Mouse (Mus musculus) forebrain, embryonic 13.5 days (tissue): Measurements from ENCODE around the gene Glod5. TPM values are rescaled to one million over a fixed set of nuclear protein-coding genes. Genes with fewer than 3 reads are reported as not detected.
"Not testable (repeated sequence)": the region's sequence is repeated elsewhere in the genome, so short reads cannot be mapped to it uniquely, and the experiment has no call there.

Experiments used
- ATAC-seq: fragments of 200-750 bp; cut with Nextera tagmentation; 2 replicates; pipeline ENCODE4 v1.8.0; 2017
- H3K27ac ChIP-seq: fragments of 300-500 bp; sonication (generic); 2 replicates; pipeline ENCODE4 v1.5.1; 2015; ENCODE audit warnings: inconsistent platforms, mild to moderate bottlenecking, moderate library complexity
- H3K27me3 ChIP-seq: fragments of 300-500 bp; sonication (generic); 2 replicates; pipeline ENCODE4 v1.6.1; 2015; ENCODE audit warnings: mild to moderate bottlenecking, inconsistent platforms
- H3K36me3 ChIP-seq: fragments of 300-500 bp; sonication (generic); 2 replicates; pipeline ENCODE4 v1.6.1; 2015; ENCODE audit warnings: mild to moderate bottlenecking, inconsistent platforms; ENCODE audit not compliant: poor library complexity, severe bottlenecking
- H3K4me1 ChIP-seq: fragments of 300-500 bp; sonication (generic); 2 replicates; pipeline ENCODE4 v1.6.1; 2015; ENCODE audit warnings: inconsistent platforms
- H3K4me2 ChIP-seq: fragments of 300-500 bp; sonication (generic); 2 replicates; pipeline ENCODE4 v1.6.1; 2015; ENCODE audit warnings: inconsistent platforms, mild to moderate bottlenecking, moderate library complexity
- H3K4me3 ChIP-seq: fragments of 300-500 bp; sonication (generic); 2 replicates; pipeline ENCODE4 v1.5.1; 2015; ENCODE audit warnings: mild to moderate bottlenecking, inconsistent platforms
- H3K9ac ChIP-seq: fragments of 300-500 bp; sonication (generic); 2 replicates; pipeline ENCODE4 v1.6.1; 2015; ENCODE audit warnings: mild to moderate bottlenecking, inconsistent platforms
- H3K9me3 ChIP-seq: fragments of 300-500 bp; sonication (generic); replicated peaks from 2 replicates; pipeline ENCODE4 v1.6.1; 2016; ENCODE audit warnings: inconsistent platforms
- WGBS: fragments of 180-500 bp; shearing (Covaris S2); methylation state at CpG from one replicate; pipeline ENCODE4 v1.1.7; 2015; 5-methylcytosine and 5-hydroxymethylcytosine counted together
- polyA plus RNA-seq: library from polyadenylated mRNA; unstranded; fragments of >200 nt; fragmentation: Nextera tagmentation; extraction: Ambion mirVana; gene quantifications from 2 replicates; pipeline ENCODE4 v1.2.1, GENCODE M21; 2015

Gene Glod5
- polyA plus RNA-seq = not detected in 2 replicates

DNA sequence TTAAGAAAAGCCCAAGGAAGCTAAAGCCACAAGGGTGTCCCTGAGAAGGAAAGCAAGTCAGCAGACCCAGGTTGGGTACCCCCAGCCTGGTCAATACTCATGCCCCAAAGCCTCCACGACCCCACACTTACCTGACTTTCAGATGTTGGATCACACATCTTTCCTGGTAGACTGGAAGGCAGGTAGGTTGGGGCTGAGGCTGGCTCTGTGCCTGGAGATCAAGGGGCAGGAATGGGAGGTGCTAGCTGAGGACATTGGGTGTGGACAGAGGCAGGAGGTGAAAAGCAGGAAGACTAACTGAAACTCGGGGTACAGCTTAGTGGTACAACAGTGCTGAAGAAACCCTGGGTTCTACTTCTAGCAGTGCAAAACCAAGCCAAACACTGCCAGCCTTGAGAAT lies at the start of gene Glod5:
Gene Glod5 (minus strand): TSS at position 207 of the 400 bp plus-strand sequence.
- Histone ChIP-seq H3K27me3 (no peaks in the 10 kb centered on the region), H3K4me1 (no peaks in the 10 kb centered on the region), H3K4me2 (no peak within 1 kb of the TSS), H3K27ac (no peak within 1 kb of the TSS), H3K36me3 (no peaks in the 10 kb centered on the region), H3K9me3 (no peaks in the 10 kb centered on the region), H3K4me3 (no peak within 1 kb of the TSS), H3K9ac (no peak within 1 kb of the TSS)
- WGBS = 73% methylated on average over 2 of the region's 2 CpGs
- no peak for ATAC-seq

DNA sequence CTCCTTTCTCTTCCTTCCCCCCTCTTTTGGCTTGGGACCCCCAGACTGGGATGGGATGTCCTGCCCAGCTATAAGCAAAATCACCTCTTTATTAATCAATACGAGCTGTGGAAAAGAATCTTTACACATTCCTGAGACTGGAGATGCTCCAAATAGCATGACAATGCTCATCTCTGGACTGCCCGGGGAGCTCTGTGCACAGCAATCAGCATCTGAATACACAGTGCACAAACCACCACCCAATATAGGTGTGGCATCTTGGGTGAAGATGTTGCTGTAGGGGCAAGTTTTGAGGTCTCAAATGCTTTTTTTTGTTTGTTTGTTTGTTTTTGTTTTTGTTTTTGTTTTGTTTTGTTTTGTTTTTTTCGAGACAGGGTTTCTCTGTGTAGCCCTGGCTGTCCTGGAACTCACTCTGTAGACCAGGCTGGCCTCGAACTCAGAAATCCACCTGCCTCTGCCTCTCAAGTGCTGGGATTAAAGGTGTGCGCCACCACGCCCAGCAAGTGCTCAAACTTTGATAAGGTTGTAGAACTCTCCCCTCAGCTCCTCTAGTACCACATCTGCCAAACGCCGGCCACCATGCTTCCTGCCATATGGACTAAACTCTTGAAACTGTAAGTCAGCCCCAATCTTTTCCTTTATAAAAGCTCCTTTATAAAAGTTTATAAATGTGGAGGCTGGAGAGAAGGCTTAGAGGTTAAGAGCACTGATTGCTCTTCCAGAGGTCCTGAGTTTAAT lies 32.9 kb upstream of the Glod5 start:
- not testable (repeated sequence) for H3K4me1 ChIP-seq, H3K9ac ChIP-seq, H3K36me3 ChIP-seq, H3K27ac ChIP-seq, H3K9me3 ChIP-seq, H3K4me3 ChIP-seq, H3K4me2 ChIP-seq, H3K27me3 ChIP-seq, ATAC-seq
- WGBS = 83% methylated on average over 8 of the region's 8 CpGs

DNA sequence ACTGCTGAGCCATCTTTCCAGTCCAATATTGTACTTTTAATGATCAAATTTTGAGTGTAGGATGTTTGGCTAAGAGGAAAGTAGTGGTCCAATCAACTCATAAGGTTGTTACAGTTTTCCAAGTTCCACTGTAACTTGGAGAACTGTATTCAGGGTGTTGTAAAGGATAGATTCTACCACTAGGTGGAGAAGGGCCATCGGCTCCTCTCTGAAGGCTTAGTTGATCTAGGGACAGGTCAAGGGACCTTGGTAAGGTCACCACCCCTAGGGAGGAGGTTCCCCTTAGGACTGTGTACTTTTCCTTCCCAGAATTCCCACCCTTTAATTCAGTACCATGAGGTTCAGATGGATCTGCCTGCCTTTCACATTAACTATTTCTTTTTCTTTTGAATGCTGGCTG lies 14.7 kb upstream of the Glod5 start:
- WGBS = 94% methylated on average over 1 of the region's 1 CpGs

DNA sequence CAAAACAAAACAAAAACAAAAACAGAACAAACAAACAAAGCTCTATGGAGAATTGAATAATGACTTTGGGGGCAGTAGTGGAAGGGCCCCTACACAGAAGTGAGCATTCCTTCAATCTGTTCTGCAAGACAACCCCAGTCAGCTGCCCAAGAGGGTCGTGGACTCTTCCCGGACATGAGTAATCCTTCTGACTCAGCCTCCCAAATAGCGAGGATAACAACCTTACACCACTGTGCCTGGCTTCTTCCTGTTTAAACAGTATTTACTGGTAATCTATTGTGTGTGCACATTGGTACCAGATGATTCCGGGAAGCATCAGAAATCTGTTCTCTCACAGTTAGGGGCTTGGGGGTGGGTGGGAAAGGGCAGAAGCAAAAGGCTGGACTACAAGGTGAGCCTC lies 8.5 kb upstream of the Glod5 start:
- Histone ChIP-seq H3K9me3 (no peaks in the 10 kb centered on the region), H3K9ac (no peak overlapping the region), H3K4me1 (no peaks in the 10 kb centered on the region), H3K36me3 (no peaks in the 10 kb centered on the region), H3K27me3 (no peaks in the 10 kb centered on the region), H3K4me2 (no peak overlapping the region), H3K27ac (no peak overlapping the region), H3K4me3 (no peak overlapping the region)
- WGBS = 84% methylated on average over 4 of the region's 4 CpGs
- ATAC-seq = no peak

More for the DNA sequence above, 14.7 kb upstream of the Glod5 start:
- H3K9ac ChIP-seq = no peak overlapping the region
- H3K4me3 ChIP-seq = no peak overlapping the region
- H3K36me3 ChIP-seq = no peaks in the 10 kb centered on the region
- H3K27ac ChIP-seq = no peak overlapping the region
- H3K27me3 ChIP-seq = no peaks in the 10 kb centered on the region
- H3K4me2 ChIP-seq = no peak overlapping the region
- ATAC-seq = no peak
- H3K9me3 ChIP-seq = no peaks in the 10 kb centered on the region
- no peaks in the 10 kb centered on the region for H3K4me1 ChIP-seq

DNA sequence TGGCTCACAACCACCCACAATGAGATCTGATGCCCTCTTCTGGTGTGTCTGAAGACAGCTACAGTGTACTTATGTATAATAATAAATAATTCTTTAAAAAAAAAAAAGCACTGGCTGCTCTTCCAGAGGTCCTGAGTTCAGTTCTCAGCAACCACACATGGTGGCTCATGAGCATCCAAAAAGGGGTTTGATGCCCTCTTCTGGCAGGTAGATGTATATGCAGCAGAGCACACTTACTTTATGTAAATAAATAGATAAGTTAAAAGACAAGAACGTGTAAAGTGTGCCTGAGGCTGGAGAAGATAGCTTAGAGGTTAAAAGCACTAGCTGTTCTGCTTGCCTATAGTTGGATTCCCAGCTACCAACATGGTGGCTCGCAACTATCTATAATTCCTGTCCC lies 6.5 kb upstream of the Glod5 start:
- no peak overlapping the region for H3K9ac ChIP-seq
- H3K9me3 ChIP-seq = no peaks in the 10 kb centered on the region
- ATAC-seq = no peak
- no peak overlapping the region for H3K4me2 ChIP-seq
- H3K27ac ChIP-seq = no peak overlapping the region
- no peak overlapping the region for H3K4me3 ChIP-seq
- WGBS = 77% methylated on average over 2 of the region's 2 CpGs
- no peaks in the 10 kb centered on the region for H3K36me3 ChIP-seq
- H3K27me3 ChIP-seq = no peaks in the 10 kb centered on the region
- no peaks in the 10 kb centered on the region for H3K4me1 ChIP-seq

DNA sequence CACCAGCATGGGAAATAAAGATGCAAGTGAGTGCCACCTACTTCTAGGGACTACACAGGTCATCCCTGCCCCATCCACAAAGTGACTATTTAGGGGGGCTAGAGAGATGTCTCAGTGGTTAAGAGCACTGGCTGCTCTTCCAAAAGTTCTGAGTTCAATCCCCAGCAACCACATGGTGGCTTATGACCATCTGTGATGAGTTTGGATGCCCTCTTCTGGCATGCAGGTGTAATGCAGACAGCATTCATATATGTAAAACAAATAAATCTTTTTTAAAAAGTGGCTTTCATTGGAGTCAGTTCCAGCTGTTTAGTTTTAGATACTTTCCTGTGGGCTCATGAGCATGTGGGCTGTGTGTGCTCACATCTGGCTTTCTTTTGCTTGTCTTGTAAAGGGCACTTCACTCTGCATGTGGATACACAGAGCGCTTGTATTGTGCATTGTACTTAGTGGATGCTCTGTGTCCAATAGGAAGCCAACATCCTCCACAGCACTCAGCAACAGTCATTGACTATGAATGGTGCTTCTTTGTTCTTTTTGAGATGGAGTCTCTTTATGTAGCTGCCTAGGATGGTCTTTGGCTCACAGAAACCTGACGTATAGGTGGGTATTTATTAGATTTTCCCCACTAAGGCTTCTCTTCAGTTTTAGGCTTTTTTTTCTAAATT lies 2.0 kb upstream of the Glod5 start:
- no peak for ATAC-seq
- H3K9ac ChIP-seq = no peak overlapping the region
- H3K4me1 ChIP-seq = no peaks in the 10 kb centered on the region
- no peak overlapping the region for H3K27ac ChIP-seq
- H3K4me3 ChIP-seq = no peak overlapping the region
- H3K36me3 ChIP-seq = no peaks in the 10 kb centered on the region
- no peaks in the 10 kb centered on the region for H3K9me3 ChIP-seq
- H3K27me3 ChIP-seq = no peaks in the 10 kb centered on the region
- WGBS = 61% methylated on average over 2 of the region's 2 CpGs
- no peak overlapping the region for H3K4me2 ChIP-seq

DNA sequence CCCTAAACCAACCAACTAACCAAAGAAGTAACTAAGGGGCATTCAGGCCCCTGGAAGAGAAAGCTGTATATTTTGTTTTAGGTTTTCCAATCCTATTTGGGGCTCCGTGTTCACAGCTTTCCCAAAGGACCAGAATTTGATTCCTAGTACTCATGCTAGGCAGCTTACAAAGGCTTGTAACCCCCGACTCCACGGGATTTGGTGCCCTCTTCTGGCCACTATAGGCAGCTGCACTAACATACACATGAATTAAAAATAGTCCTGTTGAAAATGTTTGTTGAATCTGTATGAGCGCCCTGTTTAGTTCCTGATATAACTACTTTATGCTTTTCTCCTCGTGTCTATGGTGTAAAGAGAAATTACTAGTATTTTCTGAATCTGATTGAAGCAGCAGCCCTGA lies 1.1 kb downstream of the Glod5 start:
- H3K9ac ChIP-seq = no peak overlapping the region
- no peaks in the 10 kb centered on the region for H3K36me3 ChIP-seq
- 16% methylated on average over 5 of the region's 5 CpGs for WGBS
- H3K4me1 ChIP-seq = 0 out of 2 replicates have a peak, but pooled peaks cover 3% of the 10 kb centered on the region
- no peaks in the 10 kb centered on the region for H3K27me3 ChIP-seq
- no peaks in the 10 kb centered on the region for H3K9me3 ChIP-seq
- H3K27ac ChIP-seq = no peak overlapping the region
- no peak overlapping the region for H3K4me2 ChIP-seq
- no peak for ATAC-seq
- no peak overlapping the region for H3K4me3 ChIP-seq

DNA sequence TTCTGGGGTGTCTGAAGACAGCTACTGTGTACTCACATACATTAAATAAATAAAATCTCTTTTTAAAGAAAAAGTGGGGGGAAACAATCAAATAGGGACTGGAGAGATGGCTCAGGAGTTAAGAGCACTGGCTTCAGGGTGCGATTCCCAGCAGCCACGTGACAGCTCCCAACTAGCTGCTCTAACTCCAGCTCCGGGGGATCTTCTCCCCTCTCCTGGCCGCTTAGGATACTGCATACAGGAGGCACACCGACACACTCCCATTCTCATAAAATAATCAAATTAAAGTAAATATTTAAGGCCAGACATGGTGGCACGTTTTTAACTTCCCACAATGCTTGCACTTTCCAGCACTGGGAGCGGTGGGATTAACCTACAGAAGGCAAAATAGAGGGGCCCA lies 2.6 kb downstream of the Glod5 start:
- not testable (repeated sequence) for H3K36me3 ChIP-seq, H3K27me3 ChIP-seq, H3K9ac ChIP-seq, H3K4me2 ChIP-seq, ATAC-seq, H3K4me1 ChIP-seq, H3K27ac ChIP-seq, H3K9me3 ChIP-seq, H3K4me3 ChIP-seq
- WGBS = 37% methylated on average over 7 of the region's 7 CpGs

DNA sequence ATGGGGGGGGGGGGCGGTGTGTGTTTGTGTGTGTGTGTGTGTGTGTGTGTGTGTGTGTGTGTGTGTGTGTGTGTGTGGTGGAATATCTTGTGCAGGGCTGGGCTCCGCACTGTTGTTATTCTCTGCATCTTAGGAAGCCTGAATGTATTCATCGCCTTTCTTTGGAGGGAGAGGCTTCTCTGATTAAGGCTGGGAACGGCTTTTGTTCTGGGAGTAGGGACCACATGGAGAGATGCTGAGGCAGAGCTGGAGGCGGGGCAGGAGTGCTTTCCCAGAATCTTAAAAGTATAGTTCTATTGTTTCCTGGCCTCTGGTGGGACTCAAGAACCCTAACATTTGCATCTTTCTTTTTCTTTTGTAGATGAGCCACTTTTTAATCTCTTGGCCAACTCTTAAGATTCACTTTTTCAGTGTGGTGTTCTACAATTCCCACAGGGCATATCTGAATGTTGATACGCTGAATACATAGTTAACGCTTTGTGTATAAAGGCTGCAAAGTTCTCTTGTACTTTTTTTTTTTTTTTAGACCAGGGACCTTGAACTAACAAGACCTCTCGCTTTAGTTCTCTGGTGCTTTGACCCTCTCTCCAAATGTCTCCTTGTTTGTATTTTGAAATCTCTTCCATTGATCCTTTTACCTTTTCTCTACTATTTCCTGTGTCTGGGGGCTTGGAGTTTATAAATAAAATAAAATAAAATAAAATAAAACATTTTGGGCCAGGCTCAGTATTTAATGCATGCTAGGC lies 4.5 kb downstream of the Glod5 start:
- ATAC-seq = peak; percentile 85
- 21% methylated on average over 7 of the region's 8 CpGs for WGBS
- Histone ChIP-seq H3K27ac (0 out of 2 replicates have a peak overlapping the region, but pooled peaks have one; percentile 31), H3K4me1 (0 out of 2 replicates have a peak, but pooled peaks cover 3% of the 10 kb centered on the region), H3K36me3 (no peaks in the 10 kb centered on the region), H3K9me3 (no peaks in the 10 kb centered on the region), H3K27me3 (no peaks in the 10 kb centered on the region), H3K9ac (no peak overlapping the region), H3K4me3 (no peak overlapping the region), H3K4me2 (no peak overlapping the region)

DNA sequence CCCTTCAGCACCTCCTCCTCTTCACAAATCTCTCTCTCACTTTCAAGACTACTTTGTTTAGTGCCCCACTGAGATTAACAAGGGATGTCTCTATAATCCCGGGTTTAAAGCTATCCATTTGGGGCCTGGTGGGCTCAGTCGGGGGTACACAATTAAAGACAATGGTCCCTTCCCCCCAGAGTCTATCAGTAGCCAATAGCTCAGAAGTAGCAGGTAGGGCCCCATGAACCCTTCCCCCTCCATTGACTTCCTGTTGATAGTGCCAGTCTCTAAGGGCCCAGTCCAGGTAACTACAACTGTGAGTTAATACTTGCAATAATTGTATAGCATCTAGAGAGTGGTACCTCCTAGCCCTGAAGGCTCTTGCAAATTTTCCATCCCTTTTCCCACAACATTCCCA lies 5.1 kb downstream of the Glod5 start:
- H3K9ac ChIP-seq = no peak overlapping the region
- 25% methylated on average over 2 of the region's 2 CpGs for WGBS
- H3K4me2 ChIP-seq = no peak overlapping the region
- H3K4me1 ChIP-seq = 0 out of 2 replicates have a peak, but pooled peaks cover 3% of the 10 kb centered on the region
- ATAC-seq = peak; percentile 48; the same call in 1 of the 2 replicates
- no peaks in the 10 kb centered on the region for H3K27me3 ChIP-seq
- no peaks in the 10 kb centered on the region for H3K9me3 ChIP-seq
- H3K36me3 ChIP-seq = no peaks in the 10 kb centered on the region
- H3K27ac ChIP-seq = 0 out of 2 replicates have a peak overlapping the region, but pooled peaks have one; percentile 31
- H3K4me3 ChIP-seq = no peak overlapping the region

DNA sequence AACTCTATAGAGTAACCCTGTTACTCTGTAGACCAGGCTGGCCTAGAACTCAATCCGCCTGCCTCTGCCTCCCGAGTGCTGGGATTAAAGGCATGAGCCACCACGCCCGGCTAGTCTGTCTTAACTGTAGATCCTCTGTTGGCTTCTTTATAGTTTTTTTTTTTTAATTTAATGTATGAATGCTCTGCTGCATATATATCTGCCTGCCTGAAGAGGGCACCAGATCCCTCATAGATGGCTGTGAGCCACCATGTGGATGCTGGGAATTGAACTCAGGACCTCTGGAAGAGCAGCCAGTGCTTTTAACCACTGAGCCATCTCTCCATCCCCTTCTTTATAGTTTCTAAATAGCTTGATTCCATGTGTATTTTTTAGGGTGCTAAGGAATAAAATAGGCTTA lies 8.9 kb downstream of the Glod5 start:
- H3K4me1 ChIP-seq, H3K36me3 ChIP-seq, H3K4me3 ChIP-seq, H3K9ac ChIP-seq, H3K4me2 ChIP-seq, H3K27ac ChIP-seq, ATAC-seq, H3K27me3 ChIP-seq, H3K9me3 ChIP-seq: not testable (repeated sequence)
- WGBS = 91% methylated on average over 4 of the region's 4 CpGs

DNA sequence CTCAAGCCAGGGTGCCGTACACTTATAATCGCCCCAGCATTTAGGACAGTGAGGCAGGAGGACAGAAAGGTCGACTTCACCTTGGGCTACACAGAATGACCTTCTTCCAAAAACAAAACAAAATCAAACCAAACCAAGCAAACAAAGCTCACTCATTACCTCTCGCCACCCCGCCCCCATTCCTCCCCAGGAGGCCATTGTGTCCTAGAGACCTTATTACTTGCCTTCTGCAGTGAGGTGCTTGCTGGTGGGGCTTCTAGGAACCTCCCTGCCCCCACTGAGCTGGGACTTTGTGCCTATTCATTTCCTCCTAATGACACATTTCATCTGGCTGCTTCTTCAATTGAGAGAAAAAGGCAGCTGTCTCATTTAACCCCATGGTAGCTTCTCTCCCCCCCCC lies 9.7 kb downstream of the Glod5 start:
- H3K9me3 ChIP-seq = no peaks in the 10 kb centered on the region
- no peaks in the 10 kb centered on the region for H3K27me3 ChIP-seq
- WGBS = 27% methylated on average over 5 of the region's 5 CpGs
- no peak for ATAC-seq
- H3K27ac ChIP-seq = no peak overlapping the region
- H3K4me2 ChIP-seq = no peak overlapping the region
- no peaks in the 10 kb centered on the region for H3K36me3 ChIP-seq
- H3K9ac ChIP-seq = no peak overlapping the region
- 0 out of 2 replicates have a peak, but pooled peaks cover 3% of the 10 kb centered on the region for H3K4me1 ChIP-seq
- no peak overlapping the region for H3K4me3 ChIP-seq
